Mouse (Mus musculus): Measurements from ENCODE around the gene Htr3b. TPM values are rescaled to one million over a fixed set of nuclear protein-coding genes. Genes with fewer than 3 reads are reported as not detected.
A peak's percentile ranks its signal among the peaks of the same experiment; 100 is the strongest.

Htr3b gene
- total RNA-seq, 2 experiments from 2014 or later = not detected

DNA sequence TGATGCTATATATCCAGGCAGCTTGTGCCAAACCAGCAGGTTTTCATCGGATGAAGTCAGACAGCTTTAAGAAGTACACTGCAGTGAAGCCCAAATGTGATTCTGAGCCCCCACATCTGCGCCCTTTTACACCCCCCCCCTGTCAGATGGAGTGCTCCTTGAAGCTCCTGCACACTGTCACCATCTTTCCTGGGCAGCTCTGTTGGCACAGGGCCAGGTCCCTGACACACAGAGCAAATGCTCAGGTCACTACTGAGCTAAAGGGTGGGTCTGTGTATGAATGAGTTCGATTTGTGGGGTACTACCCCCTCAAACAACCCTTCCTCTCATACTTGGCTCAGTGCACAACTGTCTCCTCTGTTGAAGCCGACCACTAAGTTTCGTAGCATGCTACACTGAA, 35.4 kb downstream of the Htr3b start:
- DNase-seq (ENCODE audit: extremely low spot score in 1 of 2, low spot score in 1 of 2) = no peak

GRCm38 (mm10) chr9:48928781-48929180, 36.0 kb downstream of the Htr3b start:
- no peak for DNase-seq (ENCODE audit: extremely low spot score in 1 of 2, low spot score in 1 of 2)

DNA sequence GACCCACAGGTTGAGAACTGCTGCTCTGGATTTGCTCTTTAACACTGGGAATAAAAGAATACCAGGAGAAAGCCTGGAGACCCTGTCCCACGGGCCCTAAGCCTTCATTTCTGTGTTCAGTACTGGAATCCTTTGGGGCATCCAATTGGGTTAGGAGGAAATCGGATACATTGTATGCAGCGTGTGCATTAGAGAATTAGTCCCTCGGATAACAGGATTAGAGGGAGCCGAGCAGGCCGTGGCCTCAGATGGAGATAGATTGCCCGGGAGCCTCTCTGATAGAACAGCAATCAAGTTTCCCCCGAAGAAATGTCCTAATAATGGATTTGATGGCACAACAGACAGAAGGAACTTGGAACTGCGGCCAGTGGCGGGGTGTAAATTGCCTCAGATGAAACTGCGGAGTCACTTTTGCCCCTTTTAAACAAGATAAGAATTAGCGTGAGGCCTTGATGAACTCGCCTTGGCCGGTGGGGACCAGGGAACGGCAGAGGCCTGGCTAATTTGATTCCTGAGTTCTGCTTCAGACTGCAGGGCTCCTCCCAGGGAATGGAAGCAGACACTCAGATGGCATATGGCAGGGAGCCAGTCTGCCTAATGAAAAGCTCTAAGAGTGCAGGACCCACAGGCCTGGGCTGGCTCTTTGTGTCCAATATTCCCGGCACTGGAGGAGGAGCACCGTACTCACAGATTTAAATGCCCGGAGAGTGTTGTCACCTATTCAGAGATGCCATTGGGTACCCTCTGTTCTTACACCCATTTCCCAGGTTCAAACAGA, 48.6 kb downstream of the Htr3b start:
- DNase-seq (ENCODE audit: extremely low spot score in 1 of 2, low spot score in 1 of 2) = no peak

DNA sequence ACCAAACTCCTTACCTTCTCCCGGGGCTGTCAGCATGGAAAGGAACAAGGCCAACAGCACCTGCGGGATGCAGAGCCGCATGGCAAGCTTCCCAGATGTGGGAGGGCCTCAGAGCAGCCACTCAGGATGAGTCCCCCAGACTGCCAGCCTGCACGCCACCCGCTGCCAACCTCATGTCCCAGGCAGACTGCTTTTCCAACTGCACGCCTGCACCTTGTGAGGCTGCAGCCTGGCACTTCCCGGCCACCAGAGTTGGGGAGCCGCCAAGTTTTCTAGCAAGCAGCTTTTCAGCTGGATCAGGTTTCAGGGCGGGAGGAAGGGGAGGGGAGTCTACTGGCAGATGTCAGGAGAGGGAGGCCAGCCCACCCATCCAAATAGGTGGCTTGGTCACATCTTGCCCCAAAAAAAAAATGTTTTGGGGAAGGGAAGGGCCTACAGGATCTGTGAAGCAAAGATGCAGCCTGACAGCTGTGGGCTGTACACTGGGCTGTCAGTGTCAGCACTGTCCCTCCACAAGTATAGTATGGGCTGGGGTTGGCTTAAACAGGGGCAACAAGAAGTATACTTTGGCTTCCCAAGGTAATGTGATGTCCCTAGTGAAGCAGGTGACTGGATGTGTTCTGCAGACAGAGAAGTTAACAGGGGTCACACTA, 53.8 kb downstream of the Htr3b start, which contains the start of gene Htr3a:
Gene Htr3a, minus strand, starts transcription at position 215 of the 653 bp plus-strand sequence.
- DNase-seq (ENCODE audit: extremely low spot score in 1 of 2, low spot score in 1 of 2) = peak in 1 of 2 experiments; percentile 47

- no peak for DNase-seq (ENCODE audit: extremely low spot score in 1 of 2, low spot score in 1 of 2)
Observed at GRCm38 (mm10) chr9:48904421-48904820, 60.4 kb downstream of the Htr3b start.

DNA sequence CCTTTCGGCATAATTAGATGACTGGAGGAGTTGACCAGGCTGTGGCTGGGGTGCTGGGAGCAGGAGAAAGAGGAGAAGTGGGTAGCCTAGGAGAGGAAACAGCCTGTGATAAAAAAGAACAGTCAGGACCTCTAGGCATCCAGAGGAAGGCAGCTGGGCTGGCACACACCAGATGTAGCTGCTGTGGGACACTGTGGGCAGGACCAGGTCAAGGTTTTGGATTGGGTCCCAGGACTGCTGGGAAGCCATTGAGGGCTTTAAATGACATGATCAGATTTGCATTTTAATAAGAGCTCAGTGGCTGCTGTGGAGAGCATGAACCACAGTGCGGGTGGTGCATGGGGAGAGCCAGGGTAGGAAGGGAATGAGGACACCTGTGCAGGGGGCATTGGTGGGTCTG, 61.0 kb downstream of the Htr3b start:
- DNase-seq (ENCODE audit: extremely low spot score in 1 of 2, low spot score in 1 of 2) = no peak

- DNase-seq (ENCODE audit: extremely low spot score in 1 of 2, low spot score in 1 of 2) = no peak
Observed at GRCm38 (mm10) chr9:48898551-48898950, 66.2 kb downstream of the Htr3b start.

DNA sequence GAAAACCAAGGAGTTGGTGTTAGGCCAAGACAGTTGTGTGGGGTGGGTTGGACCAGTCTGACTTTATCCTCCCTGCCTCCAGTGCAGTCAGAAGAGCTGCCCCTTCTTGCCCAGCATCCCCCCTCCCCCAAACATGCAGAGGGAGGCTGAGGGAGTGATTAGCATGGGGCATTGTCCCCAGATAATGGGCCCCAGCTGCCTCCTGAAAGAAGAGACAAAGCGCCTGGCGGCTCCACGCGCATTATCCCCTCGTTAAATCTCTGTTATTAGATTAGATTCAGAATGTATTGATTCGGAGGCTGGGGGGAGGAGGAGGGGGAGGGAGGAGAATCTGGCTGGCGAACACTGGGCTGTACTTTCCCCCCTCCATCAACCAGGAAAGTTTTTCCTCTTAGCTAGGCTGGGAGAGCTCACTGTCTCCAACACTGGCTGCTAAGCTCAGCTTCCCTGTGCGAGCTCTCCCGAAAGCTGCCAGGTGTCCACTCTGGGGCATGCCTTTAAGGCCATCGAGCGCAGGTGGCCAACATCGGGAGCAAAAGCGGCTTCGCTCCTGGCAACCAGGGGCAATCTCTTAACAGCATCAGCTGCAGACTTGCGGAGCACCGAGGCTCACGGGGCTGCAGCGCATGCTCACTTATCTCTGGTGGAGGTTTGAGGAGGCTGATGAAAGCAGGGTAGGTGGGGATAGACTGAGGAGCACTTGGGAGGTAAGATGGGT, 68.8 kb downstream of the Htr3b start:
- no peak for DNase-seq (ENCODE audit: extremely low spot score in 1 of 2, low spot score in 1 of 2)

GRCm38 (mm10) chr9:48894755-48895154, 70.0 kb downstream of the Htr3b start:
- DNase-seq (ENCODE audit: extremely low spot score in 1 of 2, low spot score in 1 of 2) = no peak

DNA sequence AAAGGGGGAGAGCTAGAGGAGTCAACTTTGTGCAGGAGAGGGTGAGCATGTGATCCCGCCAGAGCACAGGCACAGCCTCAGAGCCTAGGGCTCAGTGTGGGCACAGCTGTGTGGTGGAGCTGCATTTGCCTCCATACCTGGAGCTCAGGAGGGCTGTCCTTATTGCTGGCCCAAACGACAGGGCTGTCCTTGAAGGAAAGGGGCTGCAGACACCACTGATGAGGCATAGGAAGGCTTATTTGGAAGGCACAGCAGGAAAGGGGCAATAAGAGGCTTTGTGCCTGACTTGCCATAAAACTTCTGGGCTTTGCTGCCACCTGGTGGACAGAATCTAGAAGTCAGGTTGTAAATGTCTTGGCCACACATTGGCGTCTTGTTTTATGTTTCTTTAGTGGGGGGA, 70.8 kb downstream of the Htr3b start:
- DNase-seq (ENCODE audit: extremely low spot score in 1 of 2, low spot score in 1 of 2) = peak; percentile 70 to 89

DNA sequence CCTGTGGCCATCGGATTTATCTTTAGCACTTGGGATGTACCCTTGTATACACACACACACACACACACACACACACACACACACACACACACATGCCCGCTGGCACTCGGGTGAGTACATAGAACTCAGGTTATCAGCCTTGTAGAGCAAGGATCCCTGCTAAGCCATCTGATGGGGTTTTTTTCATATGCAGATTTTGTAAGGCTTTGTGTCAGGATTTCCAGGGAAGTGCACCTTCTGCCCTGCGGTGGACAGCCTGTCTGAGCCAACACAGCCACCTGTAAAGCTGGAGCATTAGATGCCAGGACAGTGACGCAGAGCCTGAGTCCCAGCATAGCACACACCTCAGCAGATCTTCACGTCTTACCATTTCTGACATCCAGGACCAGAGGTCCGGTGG, 75.7 kb downstream of the Htr3b start:
- DNase-seq (ENCODE audit: extremely low spot score in 1 of 2, low spot score in 1 of 2) = no peak

Other genes with a start within 250 kb of the Htr3b start
- gene Zbtb16, start 128.8 kb downstream of the Htr3b start, total RNA-seq (2021) = 100 to 1,000 TPM; 103 TPM
- 10 to 100 TPM; 13.4 to 14.3 TPM for gene Htr3a, start 53.9 kb downstream of the Htr3b start, total RNA-seq (2021)
- 10 to 100 TPM; 26.8 to 47.1 TPM for gene Usp28, start 20.4 kb upstream of the Htr3b start, total RNA-seq (2021)
- gene Zw10, start 90.6 kb upstream of the Htr3b start, total RNA-seq (2021) = 10 to 100 TPM; 13.7 to 16.4 TPM
- 1 to 10 TPM in 1 of 2 experiments, under 1 TPM in 1; 0.98 to 1.5 TPM for gene Tmprss5, start 116.3 kb upstream of the Htr3b start, total RNA-seq (2021)

Measured in layer of hippocampus, postnatal 25 days (tissue).